Mouse (Mus musculus) ES-CJ7 (cell line): Measurements from ENCODE around the gene Slc25a1.
A peak's percentile ranks its signal among the peaks of the same experiment; 100 is the strongest.
"Not testable (repeated sequence)": the region's sequence is repeated elsewhere in the genome, so short reads cannot be mapped to it uniquely, and the experiment has no call there.

Experiments used
- DNase-seq: peaks from one replicate; pipeline ENCODE4 v3.0.0; 2011; ENCODE audit warnings: low read depth, low spot score

Gene Slc25a1

DNA sequence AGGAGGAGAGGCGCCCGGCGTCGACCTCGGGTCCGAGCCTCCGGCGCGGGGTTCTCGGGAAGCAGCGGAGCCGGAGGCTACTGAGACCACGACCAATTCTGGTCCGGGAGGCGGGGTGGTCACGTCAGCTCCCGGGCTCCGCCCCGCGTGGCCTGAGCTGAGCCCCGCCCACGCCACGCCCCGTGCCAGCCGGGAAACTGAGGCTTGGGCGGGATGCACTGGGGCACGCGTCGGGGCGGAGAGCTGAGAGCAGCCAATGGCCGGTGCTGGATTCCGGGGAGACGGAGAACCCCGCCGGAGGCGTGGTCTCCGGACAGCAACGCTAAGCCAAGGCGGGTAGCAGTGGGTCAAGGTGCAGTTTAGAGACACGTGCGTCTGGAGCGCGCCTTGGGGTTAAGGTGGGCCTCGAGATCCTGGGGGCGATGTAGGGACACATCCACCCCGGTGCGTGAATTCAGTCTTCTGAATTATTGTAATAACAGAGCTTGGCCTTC is at the start of gene Slc25a1:
TSS of gene Slc25a1 (minus strand) at position 133 of the 494 bp plus-strand sequence.
- DNase-seq, result peak; percentile 88

DNA sequence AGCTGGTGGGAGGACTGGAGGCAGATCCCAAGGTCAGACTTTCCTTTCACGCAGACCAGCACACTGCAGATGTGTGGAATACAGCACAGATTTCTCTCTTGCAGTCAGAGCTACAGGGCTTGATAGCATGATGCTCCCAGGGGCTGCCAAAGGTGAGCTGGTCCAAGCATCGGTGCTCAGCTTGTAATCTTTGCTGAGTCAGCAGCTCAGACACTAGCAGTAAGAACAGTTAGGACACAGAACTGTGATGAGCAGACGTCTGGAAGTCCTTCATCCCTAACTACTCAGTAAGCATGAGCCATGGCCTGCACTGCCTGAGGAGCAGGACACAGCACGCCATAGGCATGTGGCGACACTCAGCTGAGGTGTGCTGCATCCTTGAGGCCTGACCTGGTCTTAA is 43.8 kb upstream of the Slc25a1 start:
- no peak for DNase-seq

DNA sequence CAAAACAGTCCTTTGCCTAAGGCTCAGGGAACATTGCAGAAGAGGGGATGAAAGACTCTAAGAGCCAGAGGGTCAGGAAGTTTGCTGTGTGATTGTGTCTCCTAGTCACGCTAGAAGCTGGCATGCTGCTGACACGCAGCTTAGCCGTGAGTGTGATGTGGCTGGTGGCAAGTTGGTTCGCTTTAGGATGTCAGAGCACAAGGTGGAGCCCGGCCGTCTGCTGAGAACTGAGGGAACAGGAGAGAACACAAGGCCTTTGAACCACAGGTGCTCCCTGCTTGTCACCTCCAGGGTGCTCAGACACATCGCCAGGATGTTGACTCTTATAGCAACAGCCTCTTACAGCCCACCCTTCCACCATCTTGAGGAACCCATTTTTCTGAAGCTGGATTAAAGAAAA is 34.1 kb upstream of the Slc25a1 start:
- no peak for DNase-seq

DNA sequence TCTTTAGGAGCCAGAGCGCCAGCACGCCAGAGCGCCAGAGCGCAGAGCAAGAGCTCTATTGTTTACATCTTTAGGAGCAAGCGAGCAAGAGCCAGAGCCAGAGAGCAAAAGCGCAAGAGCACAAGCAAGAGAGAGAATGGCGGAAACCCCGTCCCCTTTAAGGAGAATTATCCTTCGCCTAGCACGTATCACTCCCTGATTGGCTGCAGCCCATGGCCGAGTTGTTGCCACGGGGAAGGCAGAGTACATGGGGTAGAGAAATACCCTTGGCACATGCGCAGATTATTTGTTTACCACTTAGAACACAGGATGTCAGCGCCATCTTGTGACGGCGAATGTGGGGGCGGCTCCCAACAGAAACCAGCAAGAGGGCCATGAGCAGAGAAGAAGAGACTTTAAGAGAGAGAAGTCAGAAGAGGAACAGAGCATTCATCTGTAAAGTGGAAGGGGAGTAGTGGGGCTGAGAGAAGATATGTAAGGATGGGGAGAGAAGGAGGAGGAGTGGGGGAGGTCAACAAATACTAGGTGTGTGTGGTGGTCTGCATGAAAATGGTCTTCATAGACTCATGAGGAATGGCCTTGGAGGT is 28.1 kb upstream of the Slc25a1 start:
- not testable (repeated sequence) for DNase-seq

DNA sequence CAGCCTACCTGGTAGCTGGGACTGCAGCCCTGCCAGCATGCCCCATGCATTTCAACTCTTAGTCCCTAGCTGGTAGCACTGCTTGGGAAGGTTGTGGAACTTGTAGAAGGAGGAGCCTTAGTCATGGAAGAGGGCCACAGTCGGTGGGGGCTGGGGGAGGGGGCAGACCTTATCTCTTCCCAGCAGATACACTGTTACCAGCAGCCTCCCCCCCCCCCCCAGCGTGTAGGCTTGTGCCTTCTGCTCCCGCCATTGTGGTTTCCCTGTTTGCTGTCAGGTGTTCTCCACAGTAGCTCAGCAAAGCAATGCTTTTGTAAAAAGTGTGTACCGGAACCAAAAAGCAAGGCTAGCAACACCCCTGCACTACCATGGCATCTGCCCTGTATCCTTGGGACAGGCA is 23.6 kb upstream of the Slc25a1 start:
- no peak for DNase-seq

DNA sequence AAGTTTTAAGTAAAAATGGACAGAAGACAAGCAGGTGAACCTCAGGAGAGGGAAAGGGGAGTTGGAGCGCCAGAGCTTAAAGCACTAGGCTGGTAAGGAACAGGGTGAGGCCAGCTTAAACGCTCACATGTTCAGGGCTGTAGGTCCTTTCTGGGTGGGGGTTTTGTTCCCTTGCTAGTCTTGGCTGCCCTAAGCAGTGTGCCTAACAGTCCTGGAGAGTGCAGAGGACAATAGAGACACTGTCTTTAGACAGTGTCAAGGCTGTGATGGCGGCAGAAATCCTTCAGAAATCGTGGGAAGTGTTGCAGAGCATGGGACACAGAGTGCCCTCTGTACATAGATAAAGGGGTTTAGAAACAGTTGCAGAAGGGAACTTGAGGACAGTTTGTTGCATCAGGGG is 22.0 kb upstream of the Slc25a1 start:
- DNase-seq, result no peak

DNA sequence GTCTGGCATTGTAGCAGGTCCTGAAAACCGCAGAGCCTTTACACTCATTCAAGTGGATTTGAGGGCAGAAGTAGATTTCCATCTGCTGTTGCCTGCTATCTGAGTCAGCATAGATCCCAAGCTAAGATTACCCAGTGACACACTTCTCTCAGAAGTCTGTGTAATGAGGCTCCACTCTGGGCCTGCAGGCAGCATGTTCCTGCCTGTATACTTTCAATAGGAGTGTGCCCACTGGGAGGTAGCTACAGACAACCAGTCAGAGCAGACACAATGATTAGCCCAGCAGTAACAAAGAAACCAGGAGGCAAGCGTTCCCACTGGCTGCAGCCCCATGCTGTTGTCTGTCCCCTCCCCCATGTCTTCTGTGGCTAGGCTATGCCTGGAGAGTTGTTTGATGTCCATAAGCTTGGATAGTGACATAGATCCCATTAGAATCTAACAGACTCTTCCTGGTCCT is 21.4 kb upstream of the Slc25a1 start:
- DNase-seq, result no peak

DNA sequence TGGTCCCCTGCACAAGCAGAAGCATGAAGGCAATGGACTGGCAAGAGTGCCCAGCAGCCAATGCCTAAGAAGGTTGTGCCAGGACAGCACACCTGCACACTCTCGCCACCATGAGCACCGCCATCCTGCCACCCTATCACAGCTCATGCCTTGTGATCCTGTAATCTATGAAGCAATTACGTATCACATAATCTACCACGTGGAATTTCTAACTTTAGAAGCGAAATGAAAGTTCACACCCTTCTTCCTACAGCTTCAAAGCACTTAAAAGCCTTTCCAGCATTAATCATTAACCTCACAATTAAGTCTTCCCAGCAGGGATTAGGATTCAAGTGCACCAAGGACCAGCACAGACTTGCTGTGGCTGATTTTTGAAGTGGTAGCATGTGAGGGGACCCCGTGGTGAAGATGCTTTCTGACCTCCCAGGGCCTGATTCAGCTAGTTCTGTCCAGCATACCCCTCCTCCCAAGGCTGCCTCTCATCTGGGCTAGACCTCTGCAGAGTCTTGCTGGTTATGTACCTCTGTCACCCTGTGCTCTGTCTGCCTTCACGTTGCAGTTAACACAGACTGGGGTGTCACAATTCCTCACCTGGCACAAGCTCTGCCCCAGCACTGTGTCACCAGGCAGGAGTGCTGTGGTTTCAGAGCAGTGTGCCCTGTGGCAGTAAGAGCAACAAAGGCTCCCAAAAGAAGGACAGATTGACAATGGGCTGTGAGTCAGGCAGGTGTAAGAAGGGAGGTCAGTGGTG is 17.2 kb upstream of the Slc25a1 start:
- DNase-seq, result peak; percentile 61

DNA sequence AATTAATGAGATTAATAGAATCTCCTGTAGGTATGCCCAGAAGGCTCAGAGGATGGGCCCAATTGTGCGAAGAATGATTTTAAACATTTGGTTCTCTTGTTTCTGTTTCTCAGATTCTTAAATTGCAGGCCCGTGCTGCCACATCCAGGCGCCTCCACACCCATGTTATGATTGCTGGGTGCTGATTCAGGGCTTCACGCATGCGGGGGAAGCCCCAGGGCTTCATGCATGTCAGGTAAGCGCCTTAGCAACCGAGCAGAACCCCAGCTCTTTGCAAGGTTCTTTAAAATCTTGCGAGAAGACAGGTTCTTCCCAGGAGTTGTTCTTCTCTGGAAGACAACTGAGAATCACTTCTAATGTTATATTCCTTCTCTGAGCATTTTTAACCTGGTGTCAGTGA is 15.4 kb upstream of the Slc25a1 start:
- DNase-seq, result no peak

DNA sequence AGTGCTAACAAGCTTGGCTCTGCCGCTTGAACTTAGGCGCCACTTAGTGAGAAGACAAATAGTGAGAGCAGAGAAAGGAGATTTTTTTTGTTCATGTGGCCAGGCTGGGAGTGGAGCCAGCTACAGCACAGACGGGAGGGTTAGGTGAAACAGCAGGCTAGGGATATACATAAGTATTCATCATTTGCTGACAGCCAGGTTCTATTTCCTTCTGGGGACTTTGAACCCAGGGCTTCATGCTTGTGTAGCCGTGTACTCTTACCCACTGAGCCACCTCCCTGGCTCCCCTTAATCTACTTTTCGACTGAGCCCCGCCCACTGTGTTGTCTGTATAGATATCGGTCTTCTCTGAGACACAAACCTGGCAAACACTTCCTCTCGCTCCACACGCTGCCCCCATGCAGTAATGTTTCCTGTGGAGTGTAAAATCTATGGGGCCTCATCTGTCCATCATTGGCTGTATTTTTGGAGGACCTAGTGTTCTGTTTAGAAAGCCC is 11.3 kb upstream of the Slc25a1 start:
- DNase-seq, result no peak

DNA sequence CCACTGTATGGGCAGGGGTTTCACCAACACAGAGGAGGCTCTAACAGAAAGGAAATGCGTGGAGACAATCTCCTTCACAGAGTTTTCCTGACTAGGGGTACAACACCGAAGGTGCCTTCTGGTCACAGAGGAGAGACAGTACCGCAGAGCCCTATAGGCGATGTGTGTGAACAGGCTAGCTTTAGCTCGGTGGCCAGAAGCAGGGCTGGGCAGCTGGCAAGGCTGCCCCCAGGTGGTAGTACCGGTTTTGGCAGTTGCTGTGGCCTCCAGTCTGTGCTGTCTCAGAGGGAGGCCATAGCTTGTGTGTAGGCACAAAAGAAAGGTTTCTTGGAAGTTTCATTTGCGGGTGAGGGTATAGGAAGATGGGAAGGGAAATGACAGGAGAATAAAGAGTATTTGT is 10.8 kb upstream of the Slc25a1 start:
- peak; percentile 80 for DNase-seq

DNA sequence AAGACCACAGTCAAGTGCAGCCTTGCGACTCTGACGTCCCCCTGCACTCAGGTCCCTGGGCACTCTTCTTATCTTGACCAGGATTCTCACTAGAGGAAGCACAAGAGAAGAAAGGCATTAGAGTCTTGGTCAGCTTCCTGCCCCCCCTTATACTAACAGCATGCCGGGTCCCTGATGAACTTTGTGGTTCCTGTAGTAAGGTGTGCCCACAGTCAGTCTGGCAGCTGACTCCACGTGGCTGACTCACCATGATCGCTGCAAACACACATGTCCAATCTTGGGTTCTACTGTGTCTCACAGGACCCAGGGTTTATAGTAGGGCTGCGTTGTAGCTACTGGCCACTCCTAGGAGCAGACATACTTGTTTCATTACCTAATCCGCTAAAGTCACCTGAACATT is 10.2 kb upstream of the Slc25a1 start:
- DNase-seq, result no peak

DNA sequence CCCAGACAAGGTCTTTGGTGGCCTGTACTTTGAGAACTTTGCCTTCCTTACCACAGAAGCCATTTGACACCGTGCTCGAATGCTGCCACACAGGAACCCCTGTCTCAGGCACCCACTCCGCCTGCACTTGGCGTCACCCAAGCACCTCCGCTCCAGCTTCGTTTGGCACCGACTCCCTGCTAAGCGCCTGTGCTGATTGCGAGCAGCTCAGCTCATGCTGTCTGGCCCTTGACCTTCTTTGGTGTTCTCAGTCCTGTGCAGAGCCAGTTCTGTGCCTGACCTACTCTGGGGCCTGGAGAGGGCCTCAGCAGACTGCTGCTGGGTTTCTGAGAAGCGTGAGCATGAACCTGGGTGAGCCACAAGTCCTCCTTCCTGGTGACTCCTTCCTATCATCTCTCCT is 8.8 kb upstream of the Slc25a1 start:
- DNase-seq, result no peak

DNA sequence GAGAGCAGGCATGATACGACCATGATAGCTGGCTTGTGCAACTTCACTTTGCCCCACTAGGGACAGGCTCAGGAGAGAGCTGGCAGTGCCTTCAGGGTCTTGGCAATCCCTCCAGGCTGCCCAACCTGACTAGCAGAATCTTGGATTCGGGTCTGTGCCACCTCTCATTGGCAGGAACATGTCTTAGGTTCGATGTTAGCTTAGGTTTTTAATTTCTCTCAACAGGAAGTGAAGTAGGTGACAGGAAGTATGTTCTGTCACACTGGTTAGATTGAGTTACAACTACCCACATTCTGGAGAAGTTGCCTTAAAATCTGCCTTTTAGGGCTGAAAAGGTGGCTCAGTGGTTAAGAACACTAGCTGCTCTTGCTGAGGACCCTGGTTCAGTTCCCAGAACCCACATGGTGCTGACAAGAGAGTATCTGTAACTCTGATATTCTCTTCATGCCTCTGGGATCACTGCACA is 6.5 kb upstream of the Slc25a1 start:
- no peak for DNase-seq

DNA sequence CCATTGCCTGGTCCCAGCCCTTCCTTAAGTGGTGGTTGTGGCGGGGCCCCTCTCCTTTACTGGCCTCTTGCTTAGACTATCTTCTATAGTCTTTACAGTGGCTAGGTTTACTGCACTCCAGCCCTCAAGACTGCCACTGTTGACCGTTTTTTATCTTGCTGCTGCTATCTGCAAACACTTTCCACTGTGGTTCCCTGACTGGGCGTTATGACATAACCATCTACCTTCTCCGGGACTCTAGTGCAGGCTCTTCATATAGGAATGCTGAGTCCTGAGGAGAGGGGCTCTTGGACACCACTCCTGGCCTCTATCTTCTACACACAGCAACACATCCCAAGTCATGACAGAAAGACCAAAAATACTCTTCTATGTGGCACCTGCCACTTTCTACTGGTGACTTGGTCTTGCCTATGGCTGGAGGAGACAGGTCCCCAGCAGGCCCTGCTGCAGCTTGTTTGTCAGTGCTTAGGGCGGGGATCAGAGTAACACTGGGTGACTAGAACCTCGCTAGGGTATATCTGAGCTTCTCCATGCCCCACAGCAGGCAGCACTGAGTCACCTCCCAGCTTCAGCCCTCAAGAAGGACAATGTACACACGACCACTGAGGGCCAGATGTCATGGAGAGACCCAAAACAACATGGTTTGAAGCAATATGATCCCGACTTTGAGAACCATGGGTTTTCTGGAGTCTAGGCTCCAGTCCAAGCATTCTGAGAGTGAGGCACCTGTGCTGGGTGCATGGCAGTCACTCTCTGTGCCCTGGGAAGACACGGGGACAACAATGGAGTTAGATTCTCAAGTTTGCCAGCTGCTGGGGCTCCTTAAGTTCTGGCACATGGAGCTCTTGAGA is 5.8 kb upstream of the Slc25a1 start:
- no peak for DNase-seq

DNA sequence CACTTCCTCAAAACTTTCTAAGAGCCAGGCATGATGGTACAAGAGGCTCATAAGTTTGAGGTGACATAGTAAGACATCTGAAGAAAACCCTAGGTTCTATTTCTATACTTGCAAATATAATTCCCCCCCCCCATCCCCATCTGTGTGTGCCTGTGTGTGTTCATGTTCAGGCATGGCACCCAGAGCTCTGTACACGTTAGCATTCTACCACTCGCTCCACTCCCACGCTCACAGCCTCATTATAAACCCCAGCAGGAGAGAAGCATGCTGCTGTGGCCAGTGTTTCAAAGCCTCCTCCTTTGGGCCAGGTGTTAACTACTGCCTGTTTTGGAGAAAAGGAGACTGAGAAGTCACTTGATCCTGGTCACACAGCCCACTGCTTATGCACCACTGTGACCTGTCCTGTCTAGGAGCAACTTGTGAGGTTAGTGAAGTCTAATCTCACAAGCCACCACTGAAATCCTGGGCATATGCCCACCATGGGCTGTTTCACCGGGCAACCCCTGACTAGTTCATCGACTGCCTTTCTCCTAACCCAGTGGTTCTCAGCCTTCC is 4.0 kb upstream of the Slc25a1 start:
- DNase-seq, result no peak

DNA sequence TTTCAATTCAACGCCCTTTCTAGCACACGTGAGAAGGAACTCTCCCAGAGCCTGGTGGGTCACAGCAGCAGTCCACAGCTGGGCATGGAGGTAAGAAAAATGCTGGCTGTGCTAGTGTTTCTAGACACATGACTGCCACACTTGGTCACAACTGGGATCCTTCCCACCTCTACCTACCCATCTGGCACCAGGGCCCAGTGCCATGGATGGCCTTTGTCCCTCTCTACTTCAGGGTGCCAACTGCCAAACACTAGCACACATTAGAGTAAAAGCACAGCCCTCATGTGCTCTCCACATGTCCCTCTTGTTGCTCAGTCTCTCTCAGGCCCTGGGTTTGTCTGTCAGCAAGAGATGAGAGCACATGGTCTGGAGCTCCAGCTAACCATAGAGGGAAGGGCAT is 1.6 kb upstream of the Slc25a1 start:
- DNase-seq, result no peak

DNA sequence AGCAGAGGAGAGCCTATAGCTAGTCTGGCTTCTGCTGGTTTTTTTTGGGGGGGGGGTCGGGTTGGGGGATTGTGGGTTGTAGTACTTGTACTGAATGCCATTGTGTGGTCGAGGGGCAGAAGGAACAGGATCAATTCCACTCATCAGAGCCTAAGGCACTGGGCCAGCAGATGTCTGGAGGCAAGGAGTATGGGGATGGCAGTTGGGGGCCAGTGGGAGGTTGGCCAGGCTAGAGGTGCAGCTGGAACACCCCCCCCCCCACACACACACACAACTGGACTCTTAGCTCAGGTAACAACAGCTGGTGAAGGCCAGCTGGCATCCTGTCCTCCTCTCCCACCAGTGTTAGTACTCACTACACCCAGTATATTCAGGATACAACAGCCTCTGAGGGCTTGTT is 1.2 kb upstream of the Slc25a1 start:
- DNase-seq, result no peak

DNA sequence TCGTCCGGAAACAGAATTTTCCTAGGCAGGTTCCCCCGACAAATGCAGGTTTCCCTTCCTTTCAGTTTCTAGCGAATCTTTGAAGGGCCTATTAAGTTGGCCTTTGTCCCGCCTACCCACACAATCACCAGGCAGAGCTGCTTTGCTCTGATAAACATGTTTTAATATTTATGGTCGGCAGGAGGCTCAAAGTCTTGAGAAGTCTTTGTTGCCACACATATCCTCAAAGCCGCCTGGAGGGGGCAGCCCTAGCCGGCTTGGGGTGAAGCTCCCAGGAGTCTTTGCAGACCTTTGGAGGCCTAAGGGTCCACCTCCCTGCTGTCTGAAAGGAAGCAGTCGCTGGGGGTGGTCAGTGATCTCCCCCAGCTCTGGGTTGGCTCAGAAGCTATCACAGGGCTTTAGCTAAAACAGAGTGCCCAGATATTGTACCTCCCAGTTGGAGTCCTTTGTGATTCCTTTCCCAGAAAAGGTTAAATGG is 647 bp upstream of the Slc25a1 start:
- DNase-seq, result peak; percentile 99

DNA sequence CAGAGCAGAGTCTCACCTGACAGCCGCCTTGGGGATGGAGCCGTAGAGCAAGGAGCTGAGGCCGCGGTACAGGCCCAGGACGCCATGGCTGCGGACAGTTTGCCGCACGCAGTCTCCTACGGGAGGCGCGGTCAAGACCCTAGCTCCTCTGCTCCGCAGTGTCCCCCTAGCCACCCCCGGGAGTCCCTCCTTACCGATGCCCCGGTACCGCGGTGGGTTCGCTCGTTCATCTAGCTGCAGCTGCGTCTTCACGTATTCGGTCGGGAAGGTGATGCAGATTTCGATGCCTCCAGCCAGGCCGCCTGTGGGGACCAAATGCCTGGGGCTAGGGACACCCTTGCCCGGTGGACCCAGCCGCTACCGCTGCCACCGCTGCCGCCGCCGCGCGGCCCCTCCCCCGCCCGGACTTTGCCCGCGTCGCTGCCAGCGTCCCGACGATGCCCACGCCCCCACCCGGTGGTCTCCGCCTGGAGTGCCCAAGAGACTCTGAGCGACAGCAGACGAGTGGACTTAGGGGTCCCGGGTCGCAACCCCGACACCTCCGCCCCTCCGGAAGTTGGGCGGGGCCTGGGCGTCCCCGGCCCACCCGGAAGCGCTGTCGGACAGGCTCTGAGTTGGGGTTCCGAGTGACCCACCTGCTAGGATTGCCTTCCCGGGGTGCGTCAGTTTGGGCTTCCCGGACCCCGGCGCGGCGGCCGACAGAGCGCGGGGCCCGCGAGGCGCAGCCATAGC is 502 bp downstream of the Slc25a1 start:
- DNase-seq, result no peak

DNA sequence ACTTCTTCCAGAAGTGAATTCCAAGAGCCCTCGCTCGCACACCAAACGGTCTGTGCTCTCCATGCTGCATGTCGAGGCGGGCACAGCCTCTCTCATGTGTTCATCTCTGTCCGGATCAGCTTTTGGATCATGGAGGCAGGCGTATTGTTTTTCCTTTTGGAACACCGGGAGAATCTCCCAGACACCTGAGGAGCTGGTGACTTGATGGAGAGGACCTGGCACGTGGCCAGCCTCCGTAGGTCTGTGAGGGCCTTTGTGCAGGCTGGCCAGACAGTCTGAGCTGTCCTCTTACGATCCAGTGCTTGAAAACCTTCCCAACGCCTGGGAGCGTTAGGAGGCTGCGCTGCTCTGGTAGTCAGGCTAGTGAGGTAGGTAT is 5.9 kb downstream of the Slc25a1 start:
- no peak for DNase-seq
